Mouse (Mus musculus): ENCODE results near the gene Gabrg3. TPM values are rescaled to one million over a fixed set of nuclear protein-coding genes. Genes with fewer than 3 reads are reported as not detected.

The Gabrg3 gene
- total and polyA plus RNA-seq, 2 experiments from 2014 or later: 11.5 to 11.8 TPM

DNA sequence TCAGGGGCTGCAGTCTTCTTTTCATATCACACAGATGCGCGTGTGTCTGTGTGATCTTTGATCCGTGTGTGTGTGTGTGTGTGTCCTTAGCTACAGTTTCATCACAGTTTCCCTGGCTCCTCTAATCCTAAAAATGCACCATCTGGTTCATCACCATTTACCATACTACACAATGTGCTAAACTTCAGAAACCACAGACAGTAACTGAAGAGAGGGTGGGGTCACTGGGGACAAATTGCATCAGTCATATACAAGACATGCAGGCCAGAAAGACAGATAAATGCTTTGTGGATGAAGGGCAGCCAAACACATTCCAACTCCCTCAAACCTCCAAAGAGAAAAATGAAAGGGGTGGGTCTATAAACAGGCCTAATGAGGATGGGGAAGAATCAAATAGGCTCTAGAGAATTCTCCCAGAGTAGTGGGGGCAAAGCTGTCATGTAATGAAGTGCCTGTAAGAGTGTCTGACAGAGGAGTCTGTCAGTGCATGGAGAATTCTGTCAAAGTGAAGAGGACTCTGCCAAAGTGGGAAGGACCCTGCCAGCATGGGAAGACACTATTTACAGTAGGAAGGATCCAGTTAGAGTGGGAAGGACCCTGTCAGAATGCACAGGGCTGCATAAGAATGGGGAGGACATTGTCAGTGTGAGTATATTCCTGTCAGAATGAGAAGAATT, 386.3 kb downstream of the Gabrg3 start:
- TF ChIP-seq CTCF (IDR thresholded peaks at IDR 0.05): no peak

DNA sequence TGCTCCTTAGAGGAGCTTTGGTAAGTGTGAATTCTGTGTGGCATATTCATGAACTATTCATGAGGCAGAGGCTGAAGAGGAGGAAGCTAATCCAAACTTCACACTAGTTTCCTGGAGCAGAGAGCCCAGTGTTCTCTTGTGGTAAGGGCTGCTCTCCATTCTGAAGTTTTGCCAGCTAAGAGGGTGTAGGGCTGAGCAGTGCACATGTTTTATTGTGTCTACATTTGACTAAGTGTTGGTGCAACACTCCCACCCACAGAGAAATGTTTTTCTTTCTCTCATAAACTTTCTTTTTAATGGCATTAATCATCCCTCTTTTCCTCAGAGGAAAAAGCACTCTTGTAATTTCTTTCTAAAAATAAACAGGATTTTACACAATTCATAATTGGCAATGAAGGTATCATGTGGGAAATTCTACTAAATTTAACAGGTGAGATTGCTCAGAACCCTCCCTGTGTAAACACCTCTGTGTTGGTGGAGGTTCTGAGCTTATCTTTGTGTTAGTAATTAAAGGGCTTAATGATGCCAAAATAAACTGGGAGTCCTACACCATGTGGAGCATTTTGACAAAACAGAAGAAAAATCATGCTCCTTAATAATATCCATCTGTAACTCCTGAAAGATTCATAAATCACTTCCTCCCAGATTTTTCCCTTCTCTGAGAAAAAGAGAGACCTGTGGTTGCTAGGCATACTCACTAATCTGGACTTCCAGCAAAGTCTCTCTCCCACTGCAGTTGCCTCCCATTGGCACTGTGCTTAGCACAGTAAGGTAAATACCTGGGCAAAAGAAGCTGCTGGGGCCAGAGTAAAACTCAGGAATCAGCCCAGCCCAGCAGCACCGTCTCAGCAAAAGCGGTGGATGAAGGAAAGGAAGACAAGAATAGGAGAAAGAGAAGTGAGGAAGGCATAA, 389.0 kb downstream of the Gabrg3 start:
- H3K36me3 ChIP-seq (ENCODE audit: insufficient read depth, low read length): no peaks in the 10 kb centered on the region
- no peak overlapping the region for H3K4me2 ChIP-seq (ENCODE audit: low read depth, low read length, poor library complexity, severe bottlenecking)
- H3K9me3 ChIP-seq (ENCODE audit: low read length): no peaks in the 10 kb centered on the region
- H3K9ac ChIP-seq (replicated peaks; ENCODE audit: low read length, poor library complexity, severe bottlenecking): no peak overlapping the region
- no peak overlapping the region for H3K4me3 ChIP-seq (ENCODE audit: low read depth, low read length)
- H3K27ac ChIP-seq (ENCODE audit: low read depth, low read length): no peak overlapping the region
- ATAC-seq (ENCODE audit: low FRiP score) (no peak), DNase-seq (ENCODE audit: low spot score) (no peak)
- H3K4me1 ChIP-seq (ENCODE audit: insufficient read depth, low read length): no peaks in the 10 kb centered on the region
- H3K27me3 ChIP-seq (ENCODE audit: insufficient read depth, low read length): no peaks in the 10 kb centered on the region
- 98% methylated on average over 2 of the region's 2 CpGs for WGBS
- no peak for TF ChIP-seq CTCF (IDR thresholded peaks at IDR 0.05)

More for the DNA sequence above, 386.3 kb downstream of the Gabrg3 start:
- ATAC-seq (ENCODE audit: low FRiP score) (no peak), DNase-seq (ENCODE audit: low spot score) (no peak)
- Histone ChIP-seq H3K4me3 (ENCODE audit: low read depth, low read length) (no peak overlapping the region), H3K4me2 (ENCODE audit: low read depth, low read length, poor library complexity, severe bottlenecking) (no peak overlapping the region), H3K9me3 (ENCODE audit: low read length) (no peaks in the 10 kb centered on the region), H3K9ac (replicated peaks; ENCODE audit: low read length, poor library complexity, severe bottlenecking) (no peak overlapping the region), H3K36me3 (ENCODE audit: insufficient read depth, low read length) (no peaks in the 10 kb centered on the region), H3K27me3 (ENCODE audit: insufficient read depth, low read length) (no peaks in the 10 kb centered on the region), H3K4me1 (ENCODE audit: insufficient read depth, low read length) (no peaks in the 10 kb centered on the region), H3K27ac (ENCODE audit: low read depth, low read length) (no peak overlapping the region)
- 93% methylated on average over 3 of the region's 3 CpGs for WGBS

DNA sequence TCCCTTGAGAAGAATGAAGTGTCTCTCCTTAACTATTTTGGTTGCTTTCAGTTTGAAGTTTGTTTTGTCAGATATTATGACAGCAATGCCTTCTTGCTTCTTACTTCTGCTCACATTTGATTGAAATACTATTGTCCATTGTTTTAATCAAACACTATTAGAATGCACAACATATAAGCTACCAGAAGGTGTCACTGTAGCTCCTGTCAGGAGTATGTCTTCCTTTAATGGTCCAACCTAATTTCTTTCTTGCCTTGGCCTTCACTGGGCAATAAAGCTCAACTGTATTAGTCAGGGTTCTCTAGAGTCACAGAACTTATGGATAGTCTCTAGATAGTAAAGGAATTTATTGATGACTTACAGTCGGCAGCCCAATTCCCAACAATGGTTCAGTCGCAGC, 440.6 kb downstream of the Gabrg3 start:
- no peak overlapping the region for H3K27ac ChIP-seq (ENCODE audit: low read depth, low read length)
- DNase-seq (ENCODE audit: low spot score) (peak; percentile 68), ATAC-seq (ENCODE audit: low FRiP score) (no peak)
- H3K9ac ChIP-seq (replicated peaks; ENCODE audit: low read length, poor library complexity, severe bottlenecking): no peak overlapping the region
- WGBS: no CpG with 5 or more reads among the region's 2 CpGs
- no peak overlapping the region for H3K4me2 ChIP-seq (ENCODE audit: low read depth, low read length, poor library complexity, severe bottlenecking)
- no peaks in the 10 kb centered on the region for H3K27me3 ChIP-seq (ENCODE audit: insufficient read depth, low read length)
- peak; percentile 80 for TF ChIP-seq CTCF (IDR thresholded peaks at IDR 0.05)
- H3K4me1 ChIP-seq (ENCODE audit: insufficient read depth, low read length): no peaks in the 10 kb centered on the region
- H3K4me3 ChIP-seq (ENCODE audit: low read depth, low read length): no peak overlapping the region
- no peaks in the 10 kb centered on the region for H3K36me3 ChIP-seq (ENCODE audit: insufficient read depth, low read length)
- no peaks in the 10 kb centered on the region for H3K9me3 ChIP-seq (ENCODE audit: low read length)

DNA sequence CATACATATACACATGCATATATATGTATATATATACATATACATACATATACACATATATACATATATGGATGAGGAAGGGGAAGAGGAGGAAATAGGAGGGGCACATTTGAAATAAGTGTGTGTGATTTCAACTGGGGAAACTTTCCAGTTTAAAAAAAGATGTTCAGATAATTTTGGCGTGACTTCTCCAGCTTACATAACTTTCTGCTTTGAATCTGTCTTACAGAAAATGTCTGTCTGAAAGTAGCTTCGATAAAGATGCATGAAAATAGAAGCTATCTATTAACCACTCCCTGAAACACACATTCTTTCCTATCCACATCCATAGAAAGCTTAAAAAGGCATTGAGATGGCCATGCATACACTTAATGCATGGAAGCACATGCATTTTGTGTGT, 445.4 kb downstream of the Gabrg3 start:
- WGBS: 90% methylated on average over 2 of the region's 2 CpGs
- H3K27ac ChIP-seq (ENCODE audit: low read depth, low read length): no peak overlapping the region
- H3K9ac ChIP-seq (replicated peaks; ENCODE audit: low read length, poor library complexity, severe bottlenecking): no peak overlapping the region
- no peaks in the 10 kb centered on the region for H3K27me3 ChIP-seq (ENCODE audit: insufficient read depth, low read length)
- H3K4me2 ChIP-seq (ENCODE audit: low read depth, low read length, poor library complexity, severe bottlenecking): no peak overlapping the region
- no peak overlapping the region for H3K4me3 ChIP-seq (ENCODE audit: low read depth, low read length)
- ATAC-seq (ENCODE audit: low FRiP score): no peak
- DNase-seq (ENCODE audit: low spot score): no peak
- H3K36me3 ChIP-seq (ENCODE audit: insufficient read depth, low read length): no peaks in the 10 kb centered on the region
- TF ChIP-seq CTCF (IDR thresholded peaks at IDR 0.05): no peak
- H3K4me1 ChIP-seq (ENCODE audit: insufficient read depth, low read length): no peaks in the 10 kb centered on the region
- no peaks in the 10 kb centered on the region for H3K9me3 ChIP-seq (ENCODE audit: low read length)

- Histone ChIP-seq H3K9me3 (ENCODE audit: low read length) (no peaks in the 10 kb centered on the region), H3K36me3 (ENCODE audit: insufficient read depth, low read length) (no peaks in the 10 kb centered on the region), H3K4me1 (ENCODE audit: insufficient read depth, low read length) (no peaks in the 10 kb centered on the region), H3K4me2 (ENCODE audit: low read depth, low read length, poor library complexity, severe bottlenecking) (no peak overlapping the region), H3K27ac (ENCODE audit: low read depth, low read length) (no peak overlapping the region), H3K27me3 (ENCODE audit: insufficient read depth, low read length) (no peaks in the 10 kb centered on the region), H3K4me3 (ENCODE audit: low read depth, low read length) (no peak overlapping the region), H3K9ac (replicated peaks; ENCODE audit: low read length, poor library complexity, severe bottlenecking) (no peak overlapping the region)
- no peak for ATAC-seq (ENCODE audit: low FRiP score)
- peak; percentile 29; the same call in 1 of the 2 replicates for TF ChIP-seq CTCF (IDR thresholded peaks at IDR 0.05)
- 81% methylated on average over 5 of the region's 5 CpGs for WGBS
- DNase-seq (ENCODE audit: low spot score): no peak
Observed at GRCm38 (mm10) chr7:56938020-56938419, 449.0 kb downstream of the Gabrg3 start.

GRCm38 (mm10) chr7:56919499-56919898, 467.5 kb downstream of the Gabrg3 start:
- WGBS: 22% methylated on average over 1 of the region's 1 CpGs
- DNase-seq (ENCODE audit: low spot score) (no peak), ATAC-seq (ENCODE audit: low FRiP score) (no peak)

More at GRCm38 (mm10) chr7:56919499-56919898, 467.5 kb downstream of the Gabrg3 start:
- Histone ChIP-seq H3K36me3 (ENCODE audit: insufficient read depth, low read length) (no peaks in the 10 kb centered on the region), H3K4me3 (ENCODE audit: low read depth, low read length) (no peak overlapping the region), H3K27me3 (ENCODE audit: insufficient read depth, low read length) (no peaks in the 10 kb centered on the region), H3K4me1 (ENCODE audit: insufficient read depth, low read length) (no peaks in the 10 kb centered on the region), H3K4me2 (ENCODE audit: low read depth, low read length, poor library complexity, severe bottlenecking) (no peak overlapping the region), H3K9me3 (ENCODE audit: low read length) (no peaks in the 10 kb centered on the region), H3K27ac (ENCODE audit: low read depth, low read length) (no peak overlapping the region), H3K9ac (replicated peaks; ENCODE audit: low read length, poor library complexity, severe bottlenecking) (no peak overlapping the region)
- no peak for TF ChIP-seq CTCF (IDR thresholded peaks at IDR 0.05)
